Mouse (Mus musculus) naive thymus-derived CD4-positive, alpha-beta T cell, adult 5 months (primary cell): Measurements from ENCODE around the gene Casp3. TPM values are rescaled to one million over a fixed set of nuclear protein-coding genes. Genes with fewer than 3 reads are reported as not detected.

Experiments
- polyA plus RNA-seq: library from polyadenylated mRNA; unstranded; fragments of 100-300 nt; shearing (Covaris generic); gene quantifications from one replicate; pipeline ENCODE4 v1.2.1, GENCODE M21; 2017

Casp3 gene
- 15.4 TPM for polyA plus RNA-seq

GRCm38 (mm10) chr8:46616879-46617689 lies at the start of gene Casp3, which contains the start of gene Primpol:
Gene Casp3 (plus strand): TSS chr8:46617291.
Gene Primpol (minus strand): TSS chr8:46617212.

Other genes with a start within 250 kb of the Casp3 start
- gene Acsl1, start 146.3 kb upstream of the Casp3 start, polyA plus RNA-seq, result 22.1 TPM
- 2.4 TPM for gene Cenpu, start 65.3 kb upstream of the Casp3 start, polyA plus RNA-seq
- gene Primpol, start 79 bp upstream of the Casp3 start, polyA plus RNA-seq, result 22.9 TPM
- gene Irf2, start 122.4 kb downstream of the Casp3 start, polyA plus RNA-seq, result 115 TPM